Mouse (Mus musculus): Measurements from ENCODE around the gene Crtc1.

DNA sequence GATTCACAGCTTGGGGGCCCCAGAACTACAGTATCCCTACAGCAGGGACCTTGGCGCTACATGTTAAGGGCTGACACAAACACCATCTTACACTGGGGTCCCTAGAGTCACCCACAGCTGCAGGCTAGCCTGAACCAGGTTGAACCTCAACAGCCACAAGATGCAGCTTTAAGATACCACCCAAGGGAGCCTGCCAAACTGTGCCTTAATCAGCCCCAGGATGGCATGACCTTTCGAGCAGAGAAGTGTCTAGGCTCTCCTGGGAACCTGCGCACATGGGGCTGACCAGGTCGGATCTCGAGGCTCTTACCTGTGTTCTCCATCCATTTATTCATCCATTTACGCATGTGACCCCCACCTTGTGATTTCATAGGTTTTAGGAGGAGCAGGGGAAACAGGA is 18.5 kb upstream of the Crtc1 start:
- TF ChIP-seq CHD2 (IDR thresholded peaks at IDR 0.05; ENCODE audit: low read depth, low read length) (no peak), HCFC1 (IDR thresholded peaks at IDR 0.05; ENCODE audit: borderline replicate concordance, insufficient read depth, low read length) (no peak), ZNF384 (IDR thresholded peaks at IDR 0.05; ENCODE audit: low read depth, low read length) (no peak)
